Mouse (Mus musculus) ovary, postnatal 14 days (tissue): ENCODE results near the gene Pdzd7.

Source experiments
- DNase-seq: peaks from one replicate; pipeline ENCODE4 v3.0.0; 2022; ENCODE audit warnings: low spot score

Gene Pdzd7

DNA sequence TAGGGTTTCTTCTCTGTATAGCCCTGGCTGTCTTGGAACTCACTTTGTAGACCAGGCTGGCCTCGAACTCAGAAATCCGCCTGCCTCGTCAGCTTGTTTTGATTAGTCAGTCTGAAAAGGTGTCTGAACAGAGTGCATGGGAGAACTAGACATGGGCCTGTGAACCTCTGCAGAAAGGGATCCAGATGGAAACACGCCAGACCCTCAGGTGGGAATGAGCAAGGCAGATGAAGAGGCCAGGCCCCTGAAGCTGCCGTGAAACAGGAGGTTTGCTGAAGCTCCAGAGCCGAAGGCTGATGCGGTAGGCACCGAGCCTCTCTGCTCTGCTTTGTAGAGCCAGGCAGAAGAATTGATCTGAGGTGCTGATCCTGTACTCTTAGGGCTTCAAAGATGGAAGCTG lies 33.3 kb downstream of the Pdzd7 start:
- DNase-seq: no peak

- no peak for DNase-seq
Observed at GRCm38 (mm10) chr19:45010646-45011045, 34.9 kb downstream of the Pdzd7 start.

DNA sequence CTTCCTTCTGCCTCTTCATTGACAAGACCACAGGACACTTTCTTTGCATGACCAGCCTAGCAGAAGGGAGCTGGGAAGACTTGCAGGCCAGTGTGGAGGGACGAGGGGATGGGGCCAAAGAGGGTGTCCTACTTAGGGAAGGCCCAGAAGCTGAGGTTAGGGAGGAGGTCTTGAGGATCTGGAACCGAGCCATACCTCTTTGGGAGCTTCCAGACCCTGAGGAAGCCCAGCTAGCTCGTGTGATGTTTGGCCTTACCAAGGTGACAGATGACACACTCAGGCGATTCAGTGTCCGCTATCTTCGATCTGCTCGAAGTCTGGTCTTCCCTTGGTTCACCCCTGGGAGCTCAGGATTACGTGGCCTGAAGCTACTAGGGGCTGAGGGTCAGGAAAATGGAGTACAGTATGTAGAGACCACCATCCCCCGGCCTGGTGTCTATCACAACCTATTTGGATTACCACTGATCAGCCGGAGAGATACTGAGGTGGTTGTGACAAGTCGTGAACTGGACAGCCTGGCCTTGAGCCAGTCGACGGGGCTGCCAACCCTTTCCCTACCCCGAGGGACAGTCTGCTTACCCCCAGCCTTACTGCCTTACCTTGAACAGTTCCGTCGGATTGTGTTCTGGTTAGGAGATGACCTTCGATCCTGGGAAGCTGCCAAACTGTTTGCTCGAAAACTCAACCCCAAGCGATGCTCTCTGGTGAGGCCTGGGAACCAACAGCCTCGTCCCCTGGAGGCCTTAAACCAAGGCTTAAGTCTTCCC lies 37.9 kb downstream of the Pdzd7 start:
- DNase-seq: no peak

GRCm38 (mm10) chr19:45007021-45007420 lies 38.5 kb downstream of the Pdzd7 start:
- DNase-seq: no peak

- peak; percentile 96 for DNase-seq
Observed at GRCm38 (mm10) chr19:45005957-45006712, 39.4 kb downstream of the Pdzd7 start, which contains the start of gene Mrpl43. TSS of gene Mrpl43 (minus strand) at chr19:45006442.

DNA sequence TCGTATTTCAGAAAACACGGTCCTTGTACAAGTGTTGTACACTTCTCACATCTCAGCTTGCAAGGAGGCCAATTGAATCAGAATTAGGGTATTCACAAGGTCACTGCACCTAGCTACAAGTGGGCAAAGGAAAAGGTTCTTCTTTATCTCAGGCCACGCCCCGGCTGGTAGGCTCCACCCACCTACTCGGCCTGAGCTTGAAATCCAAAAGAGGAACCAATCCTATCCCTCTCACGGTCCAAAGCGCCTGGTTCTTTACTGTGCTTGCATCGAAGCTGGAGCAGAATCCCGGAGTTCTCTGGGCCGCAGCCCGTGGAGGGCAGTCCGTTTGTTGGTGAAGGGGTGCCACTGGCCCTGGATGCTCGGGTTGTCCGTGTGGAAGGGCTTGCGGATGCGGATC lies 40.1 kb downstream of the Pdzd7 start, which contains the start of gene Twnk:
Twnk (plus strand) TSS at position 220 of the 400 bp plus-strand sequence.
- no peak for DNase-seq

DNA sequence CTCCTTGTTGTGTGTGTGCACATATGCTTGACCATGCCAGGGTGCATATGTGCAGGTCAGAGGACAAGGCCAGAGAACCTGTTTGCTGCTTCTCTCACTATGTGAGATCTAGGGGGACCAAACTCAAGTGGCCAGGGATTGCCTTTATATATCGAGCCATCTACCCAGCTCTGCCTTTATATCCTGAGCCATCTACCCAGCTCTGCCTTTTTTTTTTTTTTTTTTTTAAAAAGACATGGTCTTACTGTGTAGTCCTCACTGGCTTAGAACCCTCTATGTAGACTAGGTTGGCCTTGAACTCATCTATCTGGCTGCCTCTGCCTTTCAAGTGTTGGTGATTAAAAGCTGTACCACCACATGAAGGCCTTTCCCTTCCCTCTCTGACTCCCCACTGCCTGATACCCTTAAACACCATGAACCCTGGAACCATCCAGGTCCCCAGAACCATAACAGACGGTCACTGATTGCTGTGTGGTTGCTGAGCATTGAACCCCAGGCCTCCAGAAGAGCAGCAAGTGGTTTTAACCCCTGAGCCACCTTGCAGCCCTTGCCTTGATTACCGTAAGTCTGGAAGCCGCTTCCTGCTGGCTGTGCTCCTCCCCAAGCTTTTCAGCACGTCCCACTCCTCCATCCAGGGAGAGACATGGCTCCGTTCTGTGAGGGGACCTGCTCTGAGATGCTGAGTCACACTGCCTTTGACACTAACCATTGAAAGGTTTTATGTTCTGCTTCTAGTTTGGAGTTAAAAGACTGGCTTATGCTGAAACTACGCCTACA lies 41.6 kb downstream of the Pdzd7 start:
- no peak for DNase-seq

- DNase-seq: no peak
Observed at GRCm38 (mm10) chr19:45002301-45002700, 43.2 kb downstream of the Pdzd7 start.

DNA sequence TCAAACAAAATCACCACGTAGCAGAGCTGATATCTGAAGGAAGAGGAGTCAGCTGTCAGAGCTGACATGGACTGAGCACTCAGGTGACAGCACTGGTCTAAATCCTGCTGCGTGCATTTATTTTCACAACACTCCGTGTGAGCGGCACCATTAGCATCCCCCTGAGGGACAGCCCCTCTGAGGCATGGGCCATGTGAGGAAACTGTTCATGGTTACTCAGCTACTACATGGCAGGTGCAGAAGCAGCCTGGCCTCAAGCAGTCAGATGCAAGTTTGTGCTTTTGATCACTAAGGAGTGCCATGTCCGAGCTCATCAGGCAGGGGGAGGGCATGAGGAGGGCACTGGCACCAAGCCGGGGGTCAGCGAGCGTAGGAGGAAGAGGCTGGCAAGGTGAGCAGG lies 45.9 kb downstream of the Pdzd7 start:
- DNase-seq: no peak

GRCm38 (mm10) chr19:44997786-44998185 lies 47.7 kb downstream of the Pdzd7 start:
- DNase-seq: no peak

DNA sequence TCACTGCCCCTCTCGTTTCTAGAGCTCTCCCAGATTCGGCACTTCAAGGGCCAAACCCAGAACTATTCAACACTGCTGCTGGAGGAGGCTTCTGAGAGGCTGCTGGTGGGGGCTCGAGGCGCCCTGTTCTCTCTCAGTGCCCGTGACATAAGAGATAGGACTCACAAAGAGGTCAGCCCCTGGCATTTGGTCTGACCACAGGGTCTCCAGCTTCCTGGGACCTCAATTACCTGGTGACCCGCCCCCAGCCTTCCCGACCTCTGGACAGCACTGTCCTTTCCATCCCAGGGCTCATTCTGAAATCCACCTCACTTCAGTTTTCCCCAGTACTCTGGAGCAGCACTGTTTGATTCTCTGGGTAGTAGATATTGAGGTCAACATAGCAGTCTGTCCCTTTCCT lies 52.8 kb downstream of the Pdzd7 start:
- no peak for DNase-seq

- DNase-seq: no peak
Observed at GRCm38 (mm10) chr19:44992246-44992645, 53.3 kb downstream of the Pdzd7 start.

- DNase-seq: no peak
Observed at GRCm38 (mm10) chr19:44991031-44991430, 54.5 kb downstream of the Pdzd7 start.

GRCm38 (mm10) chr19:44989567-44990495 lies 55.7 kb downstream of the Pdzd7 start:
- DNase-seq: no peak

DNA sequence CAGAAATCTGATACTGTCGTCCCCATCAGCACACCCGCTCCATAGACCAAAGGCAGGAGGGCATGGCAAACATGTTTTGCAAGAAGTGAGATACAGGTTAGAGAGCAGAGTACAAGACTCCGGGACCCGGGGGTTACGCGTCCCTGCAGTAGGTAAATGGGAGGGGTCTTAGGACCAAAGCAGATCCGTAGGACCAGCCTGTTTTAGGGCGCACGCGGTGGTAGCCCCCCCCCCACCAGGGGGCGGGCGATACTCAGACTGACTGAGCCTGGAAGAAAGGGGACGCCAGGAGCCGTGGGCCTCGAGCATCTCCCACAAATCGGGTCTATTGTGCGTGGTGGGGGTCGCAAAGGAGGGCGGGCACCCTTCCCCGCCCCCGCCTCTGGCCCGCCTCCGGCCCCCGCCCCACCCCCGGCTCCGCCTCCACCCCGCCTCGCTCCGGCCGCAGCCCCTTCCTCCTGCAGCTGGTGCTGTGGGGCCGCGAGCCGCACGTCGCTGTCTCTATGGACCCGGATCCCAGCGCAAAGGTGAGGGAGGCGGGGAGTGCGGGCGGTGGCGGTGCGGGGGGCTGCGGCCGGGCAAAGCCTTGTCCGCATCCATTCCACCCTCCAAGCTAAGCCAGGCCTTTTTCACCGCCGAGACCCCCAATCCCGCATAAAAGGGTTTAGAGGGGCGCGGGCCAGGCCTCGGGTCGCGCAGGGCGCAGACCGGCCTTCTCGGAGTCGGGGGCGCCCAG lies 56.5 kb downstream of the Pdzd7 start, which contains the start of gene Sema4g:
Sema4g (plus strand) TSS at position 271 of the 736 bp plus-strand sequence.
- peak; percentile 22 for DNase-seq

- DNase-seq: no peak
Observed at GRCm38 (mm10) chr19:44988321-44988720, 57.2 kb downstream of the Pdzd7 start.

GRCm38 (mm10) chr19:44987851-44988250 lies 57.7 kb downstream of the Pdzd7 start:
- DNase-seq: no peak

GRCm38 (mm10) chr19:44987004-44987403 lies 58.5 kb downstream of the Pdzd7 start:
- DNase-seq: no peak

DNA sequence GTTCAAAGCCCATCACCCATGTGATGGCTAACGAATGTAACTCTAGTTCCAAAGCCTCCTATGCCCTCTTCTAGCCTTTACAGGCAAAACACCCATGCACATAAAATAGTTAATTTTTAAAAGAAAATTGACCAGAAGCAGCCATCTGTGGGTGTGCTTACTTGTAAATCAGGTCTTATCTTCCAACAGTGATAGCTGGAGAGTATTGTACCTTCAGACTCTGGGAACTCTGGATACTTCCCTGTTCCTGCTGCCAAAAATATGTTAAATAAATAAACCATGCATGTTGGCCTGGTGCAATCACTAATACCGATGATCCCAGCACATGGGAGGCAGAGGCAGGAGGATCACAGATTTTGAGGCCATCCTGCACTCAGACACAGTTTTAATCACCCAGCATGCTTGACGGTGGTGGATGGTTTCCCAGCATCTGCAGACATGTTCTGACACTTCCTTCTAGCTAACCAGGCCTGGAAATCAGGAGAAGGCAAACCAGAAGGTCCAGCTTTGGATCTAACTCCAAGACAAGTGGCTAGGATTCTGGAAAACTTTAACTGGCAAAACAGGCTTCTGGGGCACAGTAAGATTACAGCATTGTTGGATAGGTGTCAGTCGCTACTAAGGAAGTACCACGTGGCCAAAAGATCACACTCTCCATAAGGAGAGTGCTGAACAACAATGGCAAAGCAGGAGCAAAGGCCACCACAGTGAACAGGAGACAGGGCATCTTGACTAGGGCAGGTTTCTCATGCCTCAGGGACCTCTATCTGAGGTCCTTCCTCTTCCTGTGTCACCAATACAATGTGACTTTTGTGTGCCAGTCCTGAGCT lies 60.1 kb downstream of the Pdzd7 start:
- DNase-seq: no peak

- no peak for DNase-seq
Observed at GRCm38 (mm10) chr19:44984420-44984819, 61.1 kb downstream of the Pdzd7 start.
